Mouse (Mus musculus) small intestine, adult 2 months (tissue): ENCODE data around the gene Bahcc1. TPM values are rescaled to one million over a fixed set of nuclear protein-coding genes. Genes with fewer than 3 reads are reported as not detected.

Experiments
- H3K27ac ChIP-seq: fragments of 200-500 bp; 2 replicates; pipeline ENCODE4 v1.5.1; 2012; ENCODE audit warnings: low read depth, low read length, control low read depth, inconsistent platforms; ENCODE audit not compliant: insufficient read depth
- H3K27me3 ChIP-seq: fragments of 200-500 bp; 2 replicates; pipeline ENCODE4 v1.6.1; 2012; ENCODE audit warnings: mild to moderate bottlenecking, moderate library complexity, low read length, inconsistent platforms; ENCODE audit not compliant: control insufficient read depth, insufficient read depth
- H3K36me3 ChIP-seq: fragments of 200-500 bp; 2 replicates; pipeline ENCODE4 v1.6.1; 2012; ENCODE audit warnings: mild to moderate bottlenecking, low read length, control low read depth, inconsistent platforms; ENCODE audit not compliant: control insufficient read depth, insufficient read depth
- H3K4me1 ChIP-seq: fragments of 200-500 bp; 2 replicates; pipeline ENCODE4 v1.6.1; 2012; ENCODE audit warnings: low read length, inconsistent platforms, mixed read lengths; ENCODE audit not compliant: control insufficient read depth, insufficient read depth, insufficient read length
- H3K4me3 ChIP-seq: fragments of 200-500 bp; 2 replicates; pipeline ENCODE4 v1.5.1; 2012; ENCODE audit warnings: low read depth, mild to moderate bottlenecking, control low read depth, inconsistent platforms, low read length, moderate library complexity
- CTCF ChIP-seq: fragments of 200-500 bp; IDR thresholded peaks from 2 replicates; pipeline ENCODE4 v1.5.1; 2012; ENCODE audit warnings: low read depth, mild to moderate bottlenecking, control low read depth, inconsistent platforms, low read length, moderate library complexity, mixed read lengths; ENCODE audit not compliant: insufficient replicate concordance, insufficient read length; ENCODE audit errors: extremely low read depth
- POLR2A ChIP-seq: fragments of 200-500 bp; IDR thresholded peaks from 2 replicates; pipeline ENCODE4 v1.6.1; 2012; ENCODE audit warnings: low read depth, mild to moderate bottlenecking, control low read depth, inconsistent platforms, low read length, moderate library complexity
- WGBS: fragments of 180-500 bp; shearing (Covaris S2); methylation state at CpG from one replicate; pipeline ENCODE4 v1.1.7; 2018; 5-methylcytosine and 5-hydroxymethylcytosine counted together
- polyA plus RNA-seq: library from polyadenylated mRNA; depleted of rRNA; stranded (reverse); fragments of >200 nt; gene quantifications from 2 replicates; pipeline ENCODE4 v1.2.3, GENCODE M21; 2012; rRNA removed

The Bahcc1 gene
- polyA plus RNA-seq, 1 experiment: 15.4 TPM

GRCm38 (mm10) chr11:120341661-120342060 lies 108.9 kb downstream of the Bahcc1 start:
- no peak for TF ChIP-seq CTCF
- TF ChIP-seq POLR2A: no peak
- no peak overlapping the region for H3K27ac ChIP-seq
- H3K4me3 ChIP-seq: no peak overlapping the region
- no peaks in the 10 kb centered on the region for H3K27me3 ChIP-seq
- WGBS: 86% methylated on average over 4 of the region's 4 CpGs
- H3K36me3 ChIP-seq: peaks cover 10% of the 10 kb centered on the region
- H3K4me1 ChIP-seq: peaks cover 12% of the 10 kb centered on the region

Other genes starting within 250 kb of the Bahcc1 start
- gene Aatk, start 185.8 kb upstream of the Bahcc1 start, polyA plus RNA-seq: 4.6 and 6.0 TPM in 2 replicates
- gene Cep131, start 146.1 kb upstream of the Bahcc1 start, polyA plus RNA-seq: 3.2 TPM in 2 replicates
- gene Tepsin, start 134.2 kb upstream of the Bahcc1 start, polyA plus RNA-seq: 47.0 and 79.3 TPM in 2 replicates
- 47.0 and 74.1 TPM in 2 replicates for gene Ndufaf8, start 134.0 kb upstream of the Bahcc1 start, polyA plus RNA-seq
- 59.0 and 108 TPM in 2 replicates for gene Slc38a10, start 81.6 kb upstream of the Bahcc1 start, polyA plus RNA-seq
- 927 and 1,318 TPM in 2 replicates for gene Actg1, start 115.6 kb downstream of the Bahcc1 start, polyA plus RNA-seq
- gene Fscn2, start 128.6 kb downstream of the Bahcc1 start, polyA plus RNA-seq: not detected in 2 replicates
- 32.0 and 49.2 TPM in 2 replicates for gene Faap100, start 145.8 kb downstream of the Bahcc1 start, polyA plus RNA-seq
- gene Nploc4, start 204.8 kb downstream of the Bahcc1 start, polyA plus RNA-seq: 29.0 and 54.8 TPM in 2 replicates
- 0.15 and 0.60 TPM in 2 replicates for gene Tspan10, start 209.7 kb downstream of the Bahcc1 start, polyA plus RNA-seq
- gene Pde6g, start 220.6 kb downstream of the Bahcc1 start, polyA plus RNA-seq: 0.43 TPM in 2 replicates
- 16.6 and 23.6 TPM in 2 replicates for gene Oxld1, start 225.1 kb downstream of the Bahcc1 start, polyA plus RNA-seq
- gene Ccdc137, start 225.2 kb downstream of the Bahcc1 start, polyA plus RNA-seq: 3.6 and 4.4 TPM in 2 replicates
- gene Arl16, start 234.7 kb downstream of the Bahcc1 start, polyA plus RNA-seq: 14.3 and 15.4 TPM in 2 replicates